Mouse (Mus musculus) stomach, embryonic 14.5 days (tissue): ENCODE results near the gene Fxn. TPM values are rescaled to one million over a fixed set of nuclear protein-coding genes. Genes with fewer than 3 reads are reported as not detected.
A peak's percentile ranks its signal among the peaks of the same experiment; 100 is the strongest.

Experiments
- ATAC-seq: fragments of 200-750 bp; cut with Nextera tagmentation; 2 replicates; pipeline ENCODE4 v1.8.0; 2017; ENCODE audit warnings: low read depth, moderate TSS enrichment; ENCODE audit not compliant: insufficient number of reproducible peaks, insufficient read depth, low FRiP score
- H3K27ac ChIP-seq: fragments of 300-500 bp; sonication (generic); 2 replicates; pipeline ENCODE4 v1.5.1; 2014; ENCODE audit warnings: mild to moderate bottlenecking, low read length, moderate library complexity, mixed read lengths
- H3K27me3 ChIP-seq: fragments of 300-500 bp; sonication (generic); 2 replicates; pipeline ENCODE4 v1.6.1; 2014; ENCODE audit warnings: low read length, control low read depth, mixed read lengths; ENCODE audit not compliant: control insufficient read depth, insufficient read depth
- H3K36me3 ChIP-seq: fragments of 300-500 bp; sonication (generic); 2 replicates; pipeline ENCODE4 v1.6.1; 2014; ENCODE audit warnings: mild to moderate bottlenecking, control low read depth, low read length, moderate library complexity, mixed read lengths; ENCODE audit not compliant: control insufficient read depth, insufficient read depth
- H3K4me1 ChIP-seq: fragments of 300-500 bp; sonication (generic); 2 replicates; pipeline ENCODE4 v1.6.1; 2014; ENCODE audit warnings: low read length, control low read depth, mixed read lengths; ENCODE audit not compliant: control insufficient read depth, insufficient read depth
- H3K4me2 ChIP-seq: fragments of 300-500 bp; sonication (generic); replicated peaks from 2 replicates; pipeline ENCODE4 v1.6.1; 2014; ENCODE audit warnings: low read depth, low read length, control low read depth
- H3K4me3 ChIP-seq: fragments of 300-500 bp; sonication (generic); 2 replicates; pipeline ENCODE4 v1.5.1; 2014; ENCODE audit warnings: low read depth, low read length, control low read depth
- H3K9ac ChIP-seq: fragments of 300-500 bp; sonication (generic); replicated peaks from 2 replicates; pipeline ENCODE4 v1.6.1; 2014; ENCODE audit warnings: low read depth, mild to moderate bottlenecking, control low read depth, low read length, moderate library complexity, mixed read lengths
- H3K9me3 ChIP-seq: fragments of 300-500 bp; sonication (generic); 2 replicates; pipeline ENCODE4 v1.6.1; 2016; ENCODE audit warnings: low read depth, low read length, control low read depth; ENCODE audit not compliant: control insufficient read depth
- WGBS: fragments of 180-500 bp; shearing (Covaris S2); extraction: QIAGEN DNeasy Blood & Tissue Kit; methylation state at CpG from one replicate; pipeline ENCODE4 v1.1.7; 2014; 5-methylcytosine and 5-hydroxymethylcytosine counted together
- polyA plus RNA-seq: library from polyadenylated mRNA; unstranded; fragments of >200 nt; fragmentation: Nextera tagmentation; extraction: Ambion mirVana; gene quantifications from 2 replicates; pipeline ENCODE4 v1.2.1, GENCODE M21; 2014

The Fxn gene
- polyA plus RNA-seq, 1 experiment from 2014 or later: 44.1 TPM

GRCm38 (mm10) chr19:24317731-24318130 lies 37.3 kb upstream of the Fxn start:
- Histone ChIP-seq H3K27me3 (no peaks in the 10 kb centered on the region), H3K36me3 (no peaks in the 10 kb centered on the region), H3K4me1 (no peaks in the 10 kb centered on the region), H3K4me3 (no peak overlapping the region), H3K27ac (no peak overlapping the region), H3K9me3 (no peaks in the 10 kb centered on the region), H3K9ac (no peak overlapping the region), H3K4me2 (no peak overlapping the region)
- ATAC-seq: no peak
- WGBS: 68% methylated on average over 2 of the region's 2 CpGs

- no peak for ATAC-seq
- Histone ChIP-seq H3K27ac (no peak overlapping the region), H3K9me3 (no peaks in the 10 kb centered on the region)
These were observed 36.7 kb upstream of the Fxn start for GRCm38 (mm10) chr19:24317038-24317591.

GRCm38 (mm10) chr19:24316060-24316725 lies 35.8 kb upstream of the Fxn start:
- no peak overlapping the region for H3K4me3 ChIP-seq
- H3K4me1 ChIP-seq: no peaks in the 10 kb centered on the region
- H3K36me3 ChIP-seq: no peaks in the 10 kb centered on the region
- H3K9ac ChIP-seq: no peak overlapping the region
- no peaks in the 10 kb centered on the region for H3K27me3 ChIP-seq
- no peak for ATAC-seq
- 60% methylated on average over 9 of the region's 9 CpGs for WGBS
- no peaks in the 10 kb centered on the region for H3K9me3 ChIP-seq
- H3K27ac ChIP-seq: no peak overlapping the region
- H3K4me2 ChIP-seq: no peak overlapping the region

More at GRCm38 (mm10) chr19:24317038-24317591, 36.7 kb upstream of the Fxn start:
- Histone ChIP-seq H3K4me1 (no peaks in the 10 kb centered on the region), H3K4me3 (no peak overlapping the region), H3K9ac (no peak overlapping the region), H3K36me3 (no peaks in the 10 kb centered on the region), H3K27me3 (no peaks in the 10 kb centered on the region), H3K4me2 (no peak overlapping the region)
- 46% methylated on average over 15 of the region's 15 CpGs for WGBS

- 93% methylated on average over 4 of the region's 4 CpGs for WGBS
These were observed 34.8 kb upstream of the Fxn start for GRCm38 (mm10) chr19:24315234-24315633.

GRCm38 (mm10) chr19:24314676-24315075 lies 34.3 kb upstream of the Fxn start:
- Histone ChIP-seq H3K4me2 (no peak overlapping the region), H3K9ac (no peak overlapping the region), H3K9me3 (no peaks in the 10 kb centered on the region), H3K4me1 (no peaks in the 10 kb centered on the region), H3K36me3 (no peaks in the 10 kb centered on the region), H3K27me3 (no peaks in the 10 kb centered on the region), H3K4me3 (no peak overlapping the region), H3K27ac (no peak overlapping the region)
- WGBS: 90% methylated on average over 11 of the region's 11 CpGs
- no peak for ATAC-seq

More at GRCm38 (mm10) chr19:24315234-24315633, 34.8 kb upstream of the Fxn start:
- Histone ChIP-seq H3K27ac (no peak overlapping the region), H3K27me3 (no peaks in the 10 kb centered on the region), H3K9me3 (no peaks in the 10 kb centered on the region), H3K4me2 (no peak overlapping the region), H3K4me3 (no peak overlapping the region), H3K36me3 (no peaks in the 10 kb centered on the region), H3K9ac (no peak overlapping the region), H3K4me1 (no peaks in the 10 kb centered on the region)
- ATAC-seq: no peak

GRCm38 (mm10) chr19:24312556-24313342 lies 32.3 kb upstream of the Fxn start:
- Histone ChIP-seq H3K27me3 (no peaks in the 10 kb centered on the region), H3K4me3 (no peak overlapping the region), H3K9ac (no peak overlapping the region), H3K4me2 (no peak overlapping the region), H3K4me1 (peaks cover 4% of the 10 kb centered on the region; the same call in 1 of the 2 replicates), H3K9me3 (no peaks in the 10 kb centered on the region), H3K27ac (no peak overlapping the region), H3K36me3 (no peaks in the 10 kb centered on the region)
- WGBS: 79% methylated on average over 12 of the region's 12 CpGs
- no peak for ATAC-seq

GRCm38 (mm10) chr19:24312046-24312445 lies 31.6 kb upstream of the Fxn start:
- 78% methylated on average over 5 of the region's 5 CpGs for WGBS

GRCm38 (mm10) chr19:24308305-24308705 lies 27.9 kb upstream of the Fxn start:
- H3K4me3 ChIP-seq: no peak overlapping the region
- no peaks in the 10 kb centered on the region for H3K27me3 ChIP-seq
- ATAC-seq: 0 out of 2 replicates have a peak, but pooled peaks have one; percentile 28
- WGBS: 27% methylated on average over 5 of the region's 5 CpGs
- H3K4me1 ChIP-seq: peaks cover 6% of the 10 kb centered on the region; the same call in 1 of the 2 replicates
- no peak overlapping the region for H3K27ac ChIP-seq
- no peak overlapping the region for H3K4me2 ChIP-seq
- no peaks in the 10 kb centered on the region for H3K9me3 ChIP-seq
- H3K36me3 ChIP-seq: no peaks in the 10 kb centered on the region
- H3K9ac ChIP-seq: no peak overlapping the region

More at GRCm38 (mm10) chr19:24312046-24312445, 31.6 kb upstream of the Fxn start:
- Histone ChIP-seq H3K9ac (no peak overlapping the region), H3K4me1 (peaks cover 6% of the 10 kb centered on the region; the same call in 1 of the 2 replicates), H3K4me3 (no peak overlapping the region), H3K36me3 (no peaks in the 10 kb centered on the region), H3K4me2 (no peak overlapping the region), H3K27ac (no peak overlapping the region), H3K9me3 (no peaks in the 10 kb centered on the region), H3K27me3 (no peaks in the 10 kb centered on the region)
- no peak for ATAC-seq
